8 mouse cellular contexts compared by ENCODE assay signal in the genomic region with DNA sequence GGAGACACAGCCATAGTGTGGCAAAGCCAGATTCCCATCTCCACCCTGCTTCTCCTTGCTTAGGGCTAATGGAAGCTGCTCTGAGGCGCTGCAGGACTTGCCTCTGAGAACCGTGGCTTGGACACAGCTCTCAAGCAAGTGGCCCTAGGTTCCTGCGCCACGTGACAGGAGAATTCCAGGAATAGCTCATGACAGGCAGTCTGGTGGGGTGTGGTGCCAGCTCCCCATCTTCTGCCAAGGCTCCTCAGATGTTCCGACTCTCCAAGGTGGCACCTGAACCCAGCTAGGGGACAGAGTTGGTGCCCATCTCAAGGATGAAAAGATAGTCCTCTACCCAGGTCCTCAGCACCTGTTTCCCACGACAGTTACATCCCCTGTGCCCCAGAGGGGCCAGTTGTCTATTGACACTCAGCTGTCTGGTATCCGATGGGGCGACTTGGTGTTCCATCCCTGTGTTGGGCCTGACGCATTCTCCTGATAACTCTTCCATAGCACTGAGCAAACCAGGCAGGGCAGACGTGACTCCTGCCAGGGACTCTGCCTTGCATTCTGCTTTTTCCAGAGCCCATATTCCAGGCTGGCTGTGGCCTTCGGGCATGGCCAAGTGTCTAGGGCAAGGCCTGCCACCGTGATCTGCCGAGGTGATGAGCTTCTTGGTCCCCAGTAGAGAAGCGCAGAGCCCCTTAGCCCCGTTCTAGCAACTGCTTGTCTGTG. TPM values are rescaled to one million over a fixed set of nuclear protein-coding genes. Genes with fewer than 3 reads are reported as not detected.
A peak's percentile ranks its signal among the peaks of the same experiment; 100 is the strongest.
DNase-seq lines count a peak whose midpoint lies in the region; ATAC-seq and TF ChIP-seq lines count a peak whose summit lies in the region.

No protein-coding gene starts in this region.

- H3ac ChIP-seq in C2C12 (ENCODE audit: control insufficient read depth, insufficient read length, low read depth), result no peak overlapping the region

- no peaks in the 10 kb centered on the region for H3K36me3 ChIP-seq in hindbrain, embryonic 12.5 days
- no peaks in the 10 kb centered on the region for H3K36me3 ChIP-seq in hindbrain, embryonic 11.5 days (ENCODE audit: control insufficient read depth, insufficient read depth, low read length)
- no peaks in the 10 kb centered on the region for H3K36me3 ChIP-seq in C2C12 (ENCODE audit: control insufficient read depth, insufficient read depth)
- no peaks in the 10 kb centered on the region for H3K36me3 ChIP-seq in embryonic facial prominence, embryonic 15.5 days
- no peaks in the 10 kb centered on the region for H3K36me3 ChIP-seq in hindbrain, embryonic 13.5 days

- no peaks in the 10 kb centered on the region; the same call in 1 of the 2 replicates for H3K27me3 ChIP-seq in hindbrain, embryonic 12.5 days
- no peaks in the 10 kb centered on the region for H3K27me3 ChIP-seq in hindbrain, embryonic 11.5 days (ENCODE audit: control insufficient read depth, insufficient read depth, low read length)
- H3K27me3 ChIP-seq in C2C12 (ENCODE audit: control insufficient read depth, insufficient read depth, insufficient read length), result no peaks in the 10 kb centered on the region
- no peaks in the 10 kb centered on the region for H3K27me3 ChIP-seq in embryonic facial prominence, embryonic 15.5 days
- no peaks in the 10 kb centered on the region for H3K27me3 ChIP-seq in hindbrain, embryonic 13.5 days

- H3K79me2 ChIP-seq in C2C12 (ENCODE audit: control insufficient read depth, insufficient read depth), result no peaks in the 10 kb centered on the region

- H3K4me3 ChIP-seq in hindbrain, embryonic 12.5 days, result no peak overlapping the region
- H3K4me3 ChIP-seq in hindbrain, embryonic 11.5 days (ENCODE audit: low read depth, low read length), result no peak overlapping the region
- H3K4me3 ChIP-seq in C2C12 (ENCODE audit: insufficient read depth, poor library complexity, severe bottlenecking), result no peak overlapping the region
- no peak overlapping the region for H3K4me3 ChIP-seq in embryonic facial prominence, embryonic 15.5 days (replicated peaks)
- H3K4me3 ChIP-seq in hindbrain, embryonic 13.5 days, result no peak overlapping the region

- WGBS in hindbrain, embryonic 12.5 days, result 85% methylated on average over 15 of the region's 15 CpGs
- WGBS in hindbrain, embryonic 11.5 days, result 83% methylated on average over 15 of the region's 15 CpGs
- WGBS in embryonic facial prominence, embryonic 15.5 days, result 69% methylated on average over 15 of the region's 15 CpGs
- 87% methylated on average over 15 of the region's 15 CpGs for WGBS in hindbrain, embryonic 13.5 days

- H3K9ac ChIP-seq in hindbrain, embryonic 12.5 days, result no peak overlapping the region
- H3K9ac ChIP-seq in hindbrain, embryonic 11.5 days (ENCODE audit: low read depth, low read length), result no peak overlapping the region
- no peak overlapping the region for H3K9ac ChIP-seq in embryonic facial prominence, embryonic 15.5 days
- no peak overlapping the region; the same call in 1 of the 2 replicates for H3K9ac ChIP-seq in hindbrain, embryonic 13.5 days

- DNase-seq in hindbrain, embryonic 11.5 days (ENCODE audit: low spot score), result no peak
- DNase-seq in urinary bladder, postnatal 36 days (ENCODE audit: low spot score in 2 of 2), result no peak
- no peak for DNase-seq in kidney, postnatal 14 days

- H3K9me3 ChIP-seq in hindbrain, embryonic 12.5 days (replicated peaks), result no peaks in the 10 kb centered on the region
- H3K9me3 ChIP-seq in hindbrain, embryonic 11.5 days (ENCODE audit: control insufficient read depth, low read length), result no peaks in the 10 kb centered on the region
- no peaks in the 10 kb centered on the region for H3K9me3 ChIP-seq in embryonic facial prominence, embryonic 15.5 days (replicated peaks)
- H3K9me3 ChIP-seq in hindbrain, embryonic 13.5 days, result no peaks in the 10 kb centered on the region

- H3K27ac ChIP-seq in hindbrain, embryonic 12.5 days, result 0 out of 2 replicates have a peak overlapping the region, but pooled peaks have one; percentile 9
- H3K27ac ChIP-seq in hindbrain, embryonic 11.5 days (ENCODE audit: low read depth, low read length), result no peak overlapping the region
- peak overlapping the region; percentile 51; the same call in 1 of the 2 replicates for H3K27ac ChIP-seq in embryonic facial prominence, embryonic 15.5 days (replicated peaks)
- peak overlapping the region; percentile 19; the same call in 1 of the 2 replicates for H3K27ac ChIP-seq in hindbrain, embryonic 13.5 days

- H3K79me3 ChIP-seq in C2C12 (ENCODE audit: low read depth), result no peaks in the 10 kb centered on the region

- H3K4me2 ChIP-seq in hindbrain, embryonic 12.5 days (replicated peaks), result no peak overlapping the region
- H3K4me2 ChIP-seq in hindbrain, embryonic 11.5 days (replicated peaks; ENCODE audit: low read depth, low read length), result no peak overlapping the region
- no peak overlapping the region for H3K4me2 ChIP-seq in embryonic facial prominence, embryonic 15.5 days (replicated peaks)
- H3K4me2 ChIP-seq in hindbrain, embryonic 13.5 days, result no peak overlapping the region

- no peak for ATAC-seq in hindbrain, embryonic 12.5 days (ENCODE audit: low FRiP score)
- ATAC-seq in hindbrain, embryonic 11.5 days (ENCODE audit: low FRiP score), result no peak
- no peak for ATAC-seq in embryonic facial prominence, embryonic 15.5 days (ENCODE audit: insufficient number of reproducible peaks, low FRiP score, low TSS enrichment, low read depth)
- ATAC-seq in hindbrain, embryonic 13.5 days (ENCODE audit: low FRiP score), result no peak
- no peak for ATAC-seq in megakaryocyte-erythroid progenitor cell, adult 5-6 weeks (replicated peaks; ENCODE audit: low FRiP score, low TSS enrichment, poor library complexity, severe bottlenecking)

- TF ChIP-seq CTCF in C2C12 (IDR thresholded peaks at IDR 0.05; ENCODE audit: control insufficient read depth, insufficient read depth, insufficient read length), result no peak

- peaks cover 48% of the 10 kb centered on the region for H3K4me1 ChIP-seq in hindbrain, embryonic 12.5 days
- H3K4me1 ChIP-seq in hindbrain, embryonic 11.5 days (replicated peaks; ENCODE audit: control insufficient read depth, insufficient read depth, low read length), result peaks cover 7% of the 10 kb centered on the region; the same call in 1 of the 2 replicates
- H3K4me1 ChIP-seq in embryonic facial prominence, embryonic 15.5 days, result peaks cover 51% of the 10 kb centered on the region
- peaks cover 61% of the 10 kb centered on the region for H3K4me1 ChIP-seq in hindbrain, embryonic 13.5 days (replicated peaks)

TF ChIP-seq in C2C12, 6 proteins besides CTCF, POLR2A, EP300 and RAD21:
- TF ChIP-seq USF1 (IDR thresholded peaks at IDR 0.05; ENCODE audit: low read depth), result peak; percentile 46
- TF ChIP-seq FOSL1 (IDR thresholded peaks at IDR 0.05; ENCODE audit: insufficient read depth, low read length, poor library complexity, severe bottlenecking), result no peak
- no peak for TF ChIP-seq CEBPB (IDR thresholded peaks at IDR 0.05; ENCODE audit: low read depth)
- no peak for TF ChIP-seq MYOD1 (IDR thresholded peaks at IDR 0.05; ENCODE audit: control insufficient read depth, insufficient read length, low read depth)
- no peak for TF ChIP-seq MYOG (IDR thresholded peaks at IDR 0.05; ENCODE audit: control insufficient read depth, extremely low read depth, insufficient read length)
- TF ChIP-seq MAX (IDR thresholded peaks at IDR 0.05), result no peak

RNA-seq across cellular contexts. Expression of a gene that starts 54.9 kb away (rescaled TPM):
- polyA plus RNA-seq in hindbrain, embryonic 12.5 days (2016; fragmentation: Nextera tagmentation; extraction: Ambion mirVana), result 32.1 and 36.1 TPM in 2 replicates
- 16.1 and 18.4 TPM in 2 replicates for polyA plus RNA-seq in hindbrain, embryonic 11.5 days (2014; fragmentation: Nextera tagmentation; extraction: Ambion mirVana)
- 6.7 TPM for polyA plus RNA-seq in C2C12 (2012; fragmentation: generic; extraction: Trizol)
- polyA plus RNA-seq in embryonic facial prominence, embryonic 15.5 days (2015; fragmentation: Nextera tagmentation; extraction: Ambion mirVana), result 33.2 and 34.5 TPM in 2 replicates
- 36.3 and 38.2 TPM in 2 replicates for polyA plus RNA-seq in hindbrain, embryonic 13.5 days (2015; fragmentation: Nextera tagmentation; extraction: Ambion mirVana)
- 16.9 and 47.2 TPM in 2 replicates for total RNA-seq in megakaryocyte-erythroid progenitor cell, adult 5-6 weeks (2014; fragmentation: Nextera tagmentation)
- 30.6 and 44.0 TPM in 2 replicates for total RNA-seq in megakaryocyte-erythroid progenitor cell, adult 5-6 weeks (2017)
